Mouse (Mus musculus) bone marrow, adult 2 months (tissue): ENCODE data around the gene Gnat1. TPM values are rescaled to one million over a fixed set of nuclear protein-coding genes. Genes with fewer than 3 reads are reported as not detected.
A peak's percentile ranks its signal among the peaks of the same experiment; 100 is the strongest.

Source experiments
- H3K27ac ChIP-seq: fragments of 200-500 bp; 2 replicates; pipeline ENCODE4 v1.5.1; 2012; ENCODE audit warnings: low read depth, mild to moderate bottlenecking, control low read depth, inconsistent platforms, low read length; ENCODE audit not compliant: control insufficient read depth, poor library complexity, insufficient read depth
- H3K4me1 ChIP-seq: fragments of 200-500 bp; 2 replicates; pipeline ENCODE4 v1.6.1; 2011; ENCODE audit warnings: low read length; ENCODE audit not compliant: control insufficient read depth, insufficient read depth
- H3K4me3 ChIP-seq: fragments of 200-500 bp; replicated peaks from 2 replicates; pipeline ENCODE3; 2011; ENCODE audit warnings: mild to moderate bottlenecking, low read depth, low read length, control low read depth; ENCODE audit not compliant: control insufficient read depth
- CTCF ChIP-seq: fragments of 200-500 bp; IDR thresholded peaks from 2 replicates; pipeline ENCODE4 v1.5.1; 2011; ENCODE audit warnings: low read length, control low read depth; ENCODE audit not compliant: control insufficient read depth, insufficient read depth
- POLR2A ChIP-seq: fragments of 200-500 bp; IDR thresholded peaks from 2 replicates; pipeline ENCODE4 v1.6.1; 2011; ENCODE audit warnings: low read depth, mild to moderate bottlenecking, control low read depth, low read length, borderline replicate concordance; ENCODE audit not compliant: control insufficient read depth
- WGBS: fragments of 180-500 bp; shearing (Covaris S2); methylation state at CpG from one replicate; pipeline ENCODE4 v1.1.7; 2018; 5-methylcytosine and 5-hydroxymethylcytosine counted together
- polyA plus RNA-seq: library from polyadenylated mRNA; stranded (reverse); fragments of >200 nt; gene quantifications from 2 replicates; pipeline ENCODE4 v1.2.4, GENCODE M21; 2011; ENCODE audit warnings: low replicate concordance; ENCODE audit not compliant: missing spikeins, insufficient read depth, insufficient read length

Gene Gnat1
- polyA plus RNA-seq, 1 experiment = not detected

GRCm38 (mm10) chr9:107631861-107632260 lies 47.7 kb downstream of the Gnat1 start:
- no peak overlapping the region for H3K4me3 ChIP-seq
- no peak for TF ChIP-seq CTCF
- TF ChIP-seq POLR2A = no peak
- peak overlapping the region; percentile 96 for H3K27ac ChIP-seq
- WGBS = 86% methylated on average over 8 of the region's 8 CpGs
- peaks cover 13% of the 10 kb centered on the region; the same call in 1 of the 2 replicates for H3K4me1 ChIP-seq

- 87% methylated on average over 9 of the region's 9 CpGs for WGBS
- Histone ChIP-seq H3K4me1 (peaks cover 15% of the 10 kb centered on the region), H3K4me3 (no peak overlapping the region), H3K27ac (peak overlapping the region; percentile 96)
- no peak for TF ChIP-seq POLR2A
- no peak for TF ChIP-seq CTCF
Observed at GRCm38 (mm10) chr9:107631311-107631826, 48.1 kb downstream of the Gnat1 start.

- WGBS = 51% methylated on average over 4 of the region's 4 CpGs
- H3K27ac ChIP-seq = peak overlapping the region; percentile 81
- H3K4me1 ChIP-seq = peaks cover 15% of the 10 kb centered on the region
- no peak overlapping the region for H3K4me3 ChIP-seq
- no peak for TF ChIP-seq CTCF
- TF ChIP-seq POLR2A = no peak
Observed at GRCm38 (mm10) chr9:107630576-107630975, 48.9 kb downstream of the Gnat1 start.

- H3K4me1 ChIP-seq = peaks cover 16% of the 10 kb centered on the region
- H3K27ac ChIP-seq = peak overlapping the region; percentile 81
- peak overlapping the region; percentile 37 for H3K4me3 ChIP-seq
- no peak for TF ChIP-seq CTCF
- TF ChIP-seq POLR2A = no peak
- 45% methylated on average over 14 of the region's 14 CpGs for WGBS
Observed at GRCm38 (mm10) chr9:107629901-107630425, 49.5 kb downstream of the Gnat1 start.

GRCm38 (mm10) chr9:107629411-107629730 lies 50.1 kb downstream of the Gnat1 start:
- Histone ChIP-seq H3K4me3 (peak overlapping the region; percentile 12), H3K27ac (peak overlapping the region; percentile 81), H3K4me1 (peaks cover 16% of the 10 kb centered on the region)
- TF ChIP-seq POLR2A = no peak
- TF ChIP-seq CTCF = no peak
- 2% methylated on average over 4 of the region's 4 CpGs for WGBS

GRCm38 (mm10) chr9:107628721-107629410 lies 50.6 kb downstream of the Gnat1 start:
- WGBS = 34% methylated on average over 15 of the region's 15 CpGs
- H3K27ac ChIP-seq = peak overlapping the region; percentile 81
- H3K4me1 ChIP-seq = peaks cover 18% of the 10 kb centered on the region
- TF ChIP-seq CTCF (no peak), POLR2A (0 out of 2 replicates have a peak, but pooled peaks have one; percentile 16)
- peak overlapping the region; percentile 46 for H3K4me3 ChIP-seq

GRCm38 (mm10) chr9:107627387-107628255 lies 51.9 kb downstream of the Gnat1 start:
- Histone ChIP-seq H3K27ac (peak overlapping the region; percentile 41), H3K4me1 (peaks cover 18% of the 10 kb centered on the region), H3K4me3 (no peak overlapping the region)
- TF ChIP-seq POLR2A (no peak), CTCF (no peak)
- 59% methylated on average over 20 of the region's 20 CpGs for WGBS

- TF ChIP-seq POLR2A (0 out of 2 replicates have a peak, but pooled peaks have one; percentile 4), CTCF (peak; percentile 88)
- Histone ChIP-seq H3K27ac (peak overlapping the region; percentile 43), H3K4me3 (peak overlapping the region; percentile 4), H3K4me1 (peaks cover 15% of the 10 kb centered on the region)
- WGBS = 8% methylated on average over 2 of the region's 2 CpGs
Observed at GRCm38 (mm10) chr9:107626844-107627277, 52.7 kb downstream of the Gnat1 start.
